Mouse (Mus musculus) lung, adult 2 months (tissue): Measurements from ENCODE around the gene Cdc45. TPM values are rescaled to one million over a fixed set of nuclear protein-coding genes. Genes with fewer than 3 reads are reported as not detected.
"Not testable (repeated sequence)": the region's sequence is repeated elsewhere in the genome, so short reads cannot be mapped to it uniquely, and the experiment has no call there.

Experiments
- DNase-seq: peaks from one replicate; pipeline ENCODE4 v3.0.0; 2022
- H3K4me1 ChIP-seq: fragments of 200-500 bp; 2 replicates; pipeline ENCODE4 v1.6.1; 2011; ENCODE audit warnings: low read length; ENCODE audit not compliant: control insufficient read depth, insufficient read depth
- H3K4me3 ChIP-seq: fragments of 200-500 bp; replicated peaks from 2 replicates; pipeline ENCODE3; 2011; ENCODE audit warnings: low read depth, mild to moderate bottlenecking, control low read depth, low read length; ENCODE audit errors: extremely low read depth
- CTCF ChIP-seq: fragments of 200-500 bp; IDR thresholded peaks from 2 replicates; pipeline ENCODE4 v1.5.1; 2011; ENCODE audit warnings: mild to moderate bottlenecking, low read length, control low read depth; ENCODE audit not compliant: insufficient read depth
- POLR2A ChIP-seq: fragments of 200-500 bp; IDR thresholded peaks from 2 replicates; pipeline ENCODE4 v1.6.1; 2011; ENCODE audit warnings: low read depth, mild to moderate bottlenecking, control low read depth, low read length, borderline replicate concordance; ENCODE audit errors: extremely low read depth
- WGBS: fragments of 180-500 bp; shearing (Covaris S2); methylation state at CpG from one replicate; pipeline ENCODE4 v1.1.7; 2018; 5-methylcytosine and 5-hydroxymethylcytosine counted together
- polyA plus RNA-seq: library from polyadenylated mRNA; depleted of rRNA; stranded (reverse); fragments of >200 nt; gene quantifications from 2 replicates; pipeline ENCODE4 v1.2.3, GENCODE M21; 2012; rRNA removed

The Cdc45 gene
- 3.3 and 3.5 TPM in 2 replicates for polyA plus RNA-seq

DNA sequence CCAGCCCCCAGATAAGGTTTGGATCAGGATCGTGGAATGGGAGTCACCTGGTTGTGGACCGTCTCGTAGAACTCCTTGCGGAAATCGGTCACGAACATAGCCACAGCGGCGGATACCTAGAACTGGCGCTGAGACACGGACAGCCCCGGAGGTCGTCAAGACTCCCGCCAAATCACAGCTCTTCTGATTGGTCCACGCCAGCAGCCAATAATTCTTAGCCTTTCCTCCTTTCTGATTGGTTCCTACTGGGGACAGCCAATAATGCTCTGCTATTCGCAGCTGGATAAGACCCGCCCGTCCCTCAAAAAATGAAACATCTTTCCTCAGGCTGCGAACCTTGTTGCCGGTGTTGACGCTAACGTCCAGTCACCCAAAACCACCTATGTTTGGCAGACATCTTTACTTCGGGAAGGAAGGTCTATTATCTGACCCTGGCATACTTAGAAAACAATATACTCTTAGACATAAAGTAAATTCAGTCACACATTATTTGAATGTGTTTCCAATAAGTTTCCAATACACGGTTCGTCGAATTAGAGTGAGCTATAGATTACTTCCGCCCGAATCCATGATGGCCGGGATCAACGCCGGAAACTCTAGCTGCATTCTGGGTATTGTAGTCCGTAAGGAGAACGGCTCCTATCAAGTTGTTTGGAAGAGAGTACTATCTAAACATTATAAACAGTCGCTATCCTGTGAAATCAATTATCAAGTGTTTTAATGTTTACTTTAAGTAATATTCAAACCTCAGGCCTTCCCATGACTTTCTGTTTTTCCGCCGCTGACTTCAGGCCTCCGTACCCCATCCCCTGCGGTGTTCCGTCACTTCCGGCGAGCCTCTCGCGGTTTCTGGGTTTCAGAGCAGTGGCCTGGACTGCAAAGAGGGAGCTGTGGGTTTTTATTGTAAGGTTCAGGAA, at the start of gene Cdc45, which contains the start of gene Ufd1:
Cdc45 (minus strand) TSS at position 520 of the 917 bp plus-strand sequence.
Ufd1 (plus strand) TSS at position 312 of the 917 bp plus-strand sequence.
- H3K4me1 ChIP-seq: peaks cover 3% of the 10 kb centered on the region; the same call in 1 of the 2 replicates
- peak; percentile 90 for DNase-seq
- WGBS: under 1% methylated on average over 42 of the region's 42 CpGs
- TF ChIP-seq CTCF (no peak), POLR2A (peak; percentile 48; the same call in 1 of the 2 replicates)
- peak within 1 kb of the TSS; percentile 99 for H3K4me3 ChIP-seq

DNA sequence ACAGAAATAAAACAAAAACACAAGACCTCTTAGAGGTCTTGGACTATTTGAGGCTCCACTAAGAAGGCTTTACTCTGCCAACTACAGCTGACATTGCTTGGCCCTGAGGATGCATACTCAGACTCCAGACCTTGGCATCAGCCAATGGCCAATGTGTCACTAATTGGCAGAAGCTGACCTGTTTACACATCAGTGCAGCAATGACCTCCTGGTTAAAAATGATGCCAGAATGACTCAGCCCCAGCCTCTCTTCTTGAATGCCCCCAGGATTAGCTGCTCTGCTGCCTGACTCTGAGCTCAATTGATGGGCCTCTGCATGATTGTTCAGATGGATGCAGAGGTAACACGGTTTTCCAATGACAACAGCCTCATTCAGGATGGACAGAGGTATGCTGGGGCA, 48.4 kb upstream of the Cdc45 start:
- TF ChIP-seq POLR2A: no peak
- no peak for TF ChIP-seq CTCF
- Histone ChIP-seq H3K4me1 (no peaks in the 10 kb centered on the region), H3K4me3 (no peak overlapping the region)
- WGBS: 54% methylated on average over 1 of the region's 1 CpGs
- DNase-seq: no peak

- Histone ChIP-seq H3K4me3 (no peak overlapping the region), H3K4me1 (no peaks in the 10 kb centered on the region)
- TF ChIP-seq CTCF (no peak), POLR2A (no peak)
- no peak for DNase-seq
These were observed 46.8 kb upstream of the Cdc45 start for GRCm38 (mm10) chr16:18858551-18858950.

DNA sequence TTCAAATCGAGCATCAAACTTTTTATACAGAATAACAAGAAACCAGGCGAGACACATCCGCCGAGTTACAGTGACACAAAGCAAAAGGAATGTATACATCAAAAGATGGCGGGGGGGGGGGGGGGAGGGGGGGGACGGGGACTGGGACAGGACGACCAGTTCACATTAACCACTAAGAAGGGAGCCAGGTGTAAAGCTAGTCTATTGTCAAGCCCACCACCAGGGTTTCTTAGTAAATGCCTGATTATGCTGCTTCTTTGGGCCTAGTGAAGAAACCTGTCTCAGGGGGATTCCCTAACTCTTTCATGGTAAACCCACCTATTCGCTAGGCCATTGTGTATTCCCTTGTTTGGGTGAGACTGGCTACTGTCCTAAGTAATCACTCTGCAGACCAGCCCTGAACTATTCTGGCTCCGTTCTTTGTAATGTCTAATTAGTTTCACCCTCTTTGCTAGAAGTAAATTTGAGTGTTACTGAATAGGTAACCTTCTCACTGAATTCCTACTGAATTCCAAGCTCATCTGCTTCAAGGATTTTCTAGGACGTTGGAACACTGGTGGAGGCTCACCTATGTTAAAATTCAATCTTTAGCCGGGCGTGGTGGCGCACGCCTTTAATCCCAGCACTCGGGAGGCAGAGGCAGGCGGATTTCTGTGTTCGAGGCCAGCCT, 37.9 kb upstream of the Cdc45 start:
- H3K4me1 ChIP-seq, DNase-seq, H3K4me3 ChIP-seq: not testable (repeated sequence)
- 86% methylated on average over 16 of the region's 17 CpGs for WGBS

DNA sequence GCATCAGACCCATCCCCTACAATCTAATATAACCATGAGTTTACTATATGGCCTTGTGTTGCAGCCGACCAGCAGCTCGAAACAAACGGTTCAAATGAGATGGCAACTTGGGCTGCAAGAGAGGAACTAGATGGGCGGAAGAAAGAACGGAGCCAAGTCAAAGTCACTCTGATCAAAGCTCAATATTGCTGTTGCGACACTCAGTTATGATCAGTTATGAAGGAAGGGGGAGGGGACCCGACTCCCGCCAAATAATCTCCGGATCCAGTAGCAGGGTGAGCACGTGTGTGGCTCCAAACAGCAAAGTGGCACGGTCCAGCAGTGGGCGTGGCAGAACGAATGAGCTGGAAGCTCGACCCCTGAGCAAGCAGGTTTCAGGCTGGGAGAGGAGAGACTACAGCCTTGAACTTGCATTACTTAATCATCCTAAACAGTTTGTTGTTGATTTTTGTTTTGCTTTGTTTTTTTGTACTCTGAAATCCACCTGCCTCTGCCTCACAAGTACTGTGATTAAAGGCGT, 34.6 kb upstream of the Cdc45 start:
- DNase-seq: no peak
- H3K4me3 ChIP-seq: no peak overlapping the region
- TF ChIP-seq CTCF (no peak), POLR2A (no peak)
- WGBS: 85% methylated on average over 15 of the region's 15 CpGs
- no peaks in the 10 kb centered on the region for H3K4me1 ChIP-seq

GRCm38 (mm10) chr16:18838346-18838745, 26.6 kb upstream of the Cdc45 start:
- DNase-seq: no peak
- no peak for TF ChIP-seq POLR2A
- TF ChIP-seq CTCF: no peak
- 87% methylated on average over 4 of the region's 4 CpGs for WGBS

DNA sequence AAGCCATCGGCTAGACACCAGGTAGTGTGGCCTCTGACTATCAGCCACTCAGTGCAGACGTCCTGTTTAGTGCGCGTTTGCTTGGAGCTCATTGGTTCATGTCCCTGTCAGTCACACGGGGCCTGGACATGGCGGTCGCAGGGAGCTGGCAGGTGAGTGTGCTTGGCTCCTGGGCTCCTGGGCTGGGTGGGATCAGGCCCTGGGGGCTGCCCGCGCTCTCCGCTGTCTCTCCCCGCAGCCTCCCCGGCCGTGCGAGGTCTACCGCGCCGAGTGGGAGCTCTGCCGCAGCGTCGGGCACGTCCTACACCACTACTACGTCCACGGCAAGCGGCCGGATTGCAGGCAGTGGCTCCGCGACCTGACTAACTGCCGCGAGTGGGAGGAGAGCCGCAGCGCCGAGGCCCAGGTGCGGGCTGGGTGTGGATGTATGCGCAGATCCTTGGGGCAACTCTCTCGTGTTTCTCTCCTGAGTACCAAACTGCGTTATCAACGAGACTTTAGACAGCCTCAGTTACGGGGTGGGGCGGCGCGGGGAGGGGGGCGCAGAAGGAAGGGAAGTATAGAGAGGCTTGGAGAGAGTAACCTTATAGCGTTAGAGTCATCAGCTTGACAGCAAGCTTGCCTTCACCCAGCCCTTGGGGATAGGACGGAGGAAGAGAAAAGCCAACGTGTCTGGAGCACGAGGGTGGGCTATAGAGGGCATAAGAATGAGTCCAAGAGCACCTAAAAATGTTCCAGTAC, 24.9 kb upstream of the Cdc45 start, which contains the start of the genes 2510002D24Rik and Gm28539:
2510002D24Rik (plus strand) TSS at position 111 of the 741 bp plus-strand sequence.
Gm28539 (plus strand) TSS at position 117 of the 741 bp plus-strand sequence.
- Histone ChIP-seq H3K4me1 (peaks cover 4% of the 10 kb centered on the region; the same call in 1 of the 2 replicates), H3K4me3 (peak within 1 kb of the TSS; percentile 95)
- 2% methylated on average over 46 of the region's 46 CpGs for WGBS
- peak; percentile 94 for DNase-seq
- TF ChIP-seq CTCF: no peak
- peak; percentile 92 for TF ChIP-seq POLR2A

More at GRCm38 (mm10) chr16:18838346-18838745, 26.6 kb upstream of the Cdc45 start:
- H3K4me1 ChIP-seq: peaks cover 4% of the 10 kb centered on the region; the same call in 1 of the 2 replicates
- no peak overlapping the region for H3K4me3 ChIP-seq

- WGBS: 23% methylated on average over 3 of the region's 3 CpGs
- TF ChIP-seq CTCF (no peak), POLR2A (no peak)
- H3K4me3 ChIP-seq: peak overlapping the region; percentile 95
- DNase-seq: no peak
- peaks cover 4% of the 10 kb centered on the region; the same call in 1 of the 2 replicates for H3K4me1 ChIP-seq
These were observed 24.3 kb upstream of the Cdc45 start for GRCm38 (mm10) chr16:18836073-18836467.

GRCm38 (mm10) chr16:18833486-18833885, 21.7 kb upstream of the Cdc45 start:
- WGBS: 75% methylated on average over 2 of the region's 2 CpGs
- DNase-seq: no peak
- Histone ChIP-seq H3K4me1 (peaks cover 4% of the 10 kb centered on the region; the same call in 1 of the 2 replicates), H3K4me3 (no peak overlapping the region)
- TF ChIP-seq CTCF: no peak
- TF ChIP-seq POLR2A: no peak
